Mouse (Mus musculus): ENCODE results near the gene Olfr224. TPM values are rescaled to one million over a fixed set of nuclear protein-coding genes. Genes with fewer than 3 reads are reported as not detected.

Olfr224 gene
- not detected for total RNA-seq (2021)
- long read RNA-seq, experiment 1, result 0 reads
- long read RNA-seq, experiment 2, result 0 reads

- intact Hi-C loops (cut with DNase I; ENCODE audit: low total_unique reads), result no loop called here
- peak; percentile 64 for DNase-seq
Measured at GRCm38 (mm10) chr11:58570405-58570804, at the start of gene Olfr224. TSS of gene Olfr224 (minus strand) at chr11:58570553.

GRCm38 (mm10) chr11:58618793-58619192, 48.4 kb upstream of the Olfr224 start:
- no peak for DNase-seq
- intact Hi-C loops (cut with DNase I; ENCODE audit: low total_unique reads), result no loop called here

DNA sequence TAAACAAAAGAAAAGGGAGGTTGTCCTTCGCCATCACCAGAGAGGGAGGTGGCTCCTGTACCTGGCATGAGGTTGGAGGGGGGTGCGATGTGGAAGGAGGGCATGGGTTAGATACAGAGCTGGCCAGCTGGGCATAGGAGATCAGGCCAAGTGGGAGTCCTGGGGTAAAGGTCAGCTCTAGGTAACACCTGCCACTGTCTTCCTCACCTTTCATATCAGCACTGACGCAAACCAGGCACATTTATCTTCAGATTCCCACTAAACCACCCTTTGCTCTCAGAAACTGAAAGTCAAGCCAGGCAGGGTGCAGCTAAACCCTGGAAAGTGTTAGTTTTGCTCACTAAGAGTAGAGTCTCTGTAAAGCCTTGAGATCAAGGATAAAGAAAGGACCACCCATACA, 48.0 kb upstream of the Olfr224 start:
- no peak for DNase-seq

GRCm38 (mm10) chr11:58615975-58616374, 45.6 kb upstream of the Olfr224 start, which contains the start of gene 2210407C18Rik:
TSS of gene 2210407C18Rik (minus strand) at chr11:58616075.
- intact Hi-C loops (cut with DNase I; ENCODE audit: low total_unique reads), result no loop called here
- DNase-seq, result no peak

More for the DNA sequence above, 48.0 kb upstream of the Olfr224 start:
- intact Hi-C loops (cut with DNase I; ENCODE audit: low total_unique reads), result no loop called here

DNA sequence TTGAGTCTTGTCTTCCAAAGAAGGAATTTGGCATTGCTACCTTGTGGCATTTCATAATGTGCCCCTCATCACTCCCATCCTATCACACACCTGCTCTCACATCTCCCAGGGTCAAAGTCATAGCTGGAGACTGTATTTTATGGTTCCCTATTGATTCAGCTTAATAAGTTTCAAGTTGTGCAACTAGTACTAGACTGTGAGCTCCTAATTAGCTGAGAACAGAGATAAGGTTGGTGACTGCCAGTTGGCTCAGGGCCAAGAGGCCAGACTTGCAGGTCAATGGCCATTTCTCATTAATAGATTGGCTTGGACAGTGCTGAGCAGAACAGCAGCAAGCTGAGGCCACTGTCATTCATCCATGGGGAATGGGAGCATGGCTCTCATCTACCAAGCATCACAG, 44.2 kb upstream of the Olfr224 start:
- no peak for DNase-seq
- intact Hi-C loops (cut with DNase I; ENCODE audit: low total_unique reads), result no loop called here

- no peak for DNase-seq
- intact Hi-C loops (cut with DNase I; ENCODE audit: low total_unique reads), result no loop called here
Measured at GRCm38 (mm10) chr11:58613359-58613758, 43.0 kb upstream of the Olfr224 start.

- DNase-seq, result no peak
- intact Hi-C loops (cut with DNase I; ENCODE audit: low total_unique reads), result no loop called here
Measured at GRCm38 (mm10) chr11:58607030-58607429, 36.7 kb upstream of the Olfr224 start.

GRCm38 (mm10) chr11:58606177-58606919, 36.0 kb upstream of the Olfr224 start:
- intact Hi-C loops (cut with DNase I; ENCODE audit: low total_unique reads), result no loop called here
- DNase-seq, result no peak

- DNase-seq, result no peak
- intact Hi-C loops (cut with DNase I; ENCODE audit: low total_unique reads), result no loop called here
Measured at GRCm38 (mm10) chr11:58605228-58605627, 34.9 kb upstream of the Olfr224 start.

DNA sequence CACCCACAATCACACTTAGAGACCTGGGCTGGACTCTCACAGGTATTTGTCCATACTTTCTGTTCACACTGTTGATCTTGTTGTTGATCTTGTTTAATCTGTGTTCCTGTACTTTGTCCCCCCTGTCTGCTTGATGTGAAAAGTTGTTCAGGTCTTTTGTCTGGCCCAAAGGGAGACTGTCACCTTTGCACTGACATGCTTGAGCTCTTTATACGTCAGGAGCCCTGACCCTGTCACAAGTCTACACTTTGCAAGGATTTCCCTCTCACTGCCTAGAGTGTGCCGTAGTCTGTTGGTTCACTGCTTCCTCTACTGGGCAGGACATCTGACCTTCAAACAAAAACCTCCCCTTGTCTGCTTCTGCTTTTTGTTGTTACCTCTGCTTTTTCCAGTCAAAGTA, 34.3 kb upstream of the Olfr224 start:
- no peak for DNase-seq
- intact Hi-C loops (cut with DNase I; ENCODE audit: low total_unique reads), result no loop called here

DNA sequence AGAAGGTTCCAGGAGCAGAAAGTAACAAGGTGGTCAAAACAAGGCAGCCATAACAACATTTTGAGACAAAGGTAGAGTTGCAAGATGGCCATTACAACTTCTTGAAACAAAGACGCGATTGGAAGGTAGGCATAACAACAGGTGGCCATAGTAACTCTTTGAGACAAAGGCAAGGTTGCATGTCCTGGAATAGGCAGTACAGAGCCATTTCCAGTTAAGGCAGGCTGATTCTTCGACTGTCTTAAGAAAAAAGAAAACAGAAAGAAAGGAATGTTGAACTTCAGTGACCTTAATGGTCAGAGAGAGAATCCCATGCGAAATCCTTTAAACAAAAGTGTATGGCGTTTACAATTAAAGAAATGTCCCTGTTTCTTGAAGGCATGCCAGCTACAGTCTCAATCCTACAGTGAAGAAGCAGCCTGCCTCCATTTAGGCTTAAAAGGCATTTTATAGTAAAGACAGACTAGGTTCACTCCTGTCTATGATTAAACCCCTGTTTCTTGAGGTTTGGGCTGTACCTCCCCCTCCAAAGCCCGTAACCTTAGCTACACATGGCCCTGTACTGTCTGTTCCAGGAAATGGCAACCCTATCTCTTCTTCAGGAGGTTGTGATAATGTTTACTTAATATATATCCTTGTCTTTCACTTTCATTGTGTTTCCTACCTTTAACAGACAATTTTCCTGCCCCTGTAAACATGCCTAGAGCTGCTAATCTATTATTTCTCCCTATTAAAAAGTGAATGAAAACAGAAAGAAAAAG, 32.6 kb upstream of the Olfr224 start:
- intact Hi-C loops (cut with DNase I; ENCODE audit: low total_unique reads), result no loop called here
- no peak for DNase-seq

GRCm38 (mm10) chr11:58602062-58602461, 31.7 kb upstream of the Olfr224 start:
- DNase-seq, result no peak
- intact Hi-C loops (cut with DNase I; ENCODE audit: low total_unique reads), result no loop called here

DNA sequence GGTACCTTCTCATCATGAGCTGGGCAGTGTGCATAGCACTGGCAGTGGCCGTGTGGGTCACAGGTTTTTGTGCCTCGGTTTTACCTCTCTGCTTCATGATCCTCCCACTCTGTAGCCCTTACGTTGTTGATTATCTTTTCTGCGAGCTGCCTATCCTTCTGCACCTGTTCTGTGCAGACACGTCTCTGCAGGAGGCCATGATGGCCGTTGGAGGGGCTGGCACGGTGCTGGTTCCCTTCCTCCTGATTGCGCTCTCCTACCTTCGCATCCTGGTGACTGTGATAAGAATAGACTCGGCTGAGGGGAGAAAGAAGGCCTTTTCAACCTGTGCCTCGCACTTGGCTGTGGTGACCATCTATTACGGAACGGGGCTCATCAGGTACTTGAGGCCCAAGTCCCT, 27.5 kb upstream of the Olfr224 start:
- intact Hi-C loops (cut with DNase I; ENCODE audit: low total_unique reads), result no loop called here
- DNase-seq, result no peak

DNA sequence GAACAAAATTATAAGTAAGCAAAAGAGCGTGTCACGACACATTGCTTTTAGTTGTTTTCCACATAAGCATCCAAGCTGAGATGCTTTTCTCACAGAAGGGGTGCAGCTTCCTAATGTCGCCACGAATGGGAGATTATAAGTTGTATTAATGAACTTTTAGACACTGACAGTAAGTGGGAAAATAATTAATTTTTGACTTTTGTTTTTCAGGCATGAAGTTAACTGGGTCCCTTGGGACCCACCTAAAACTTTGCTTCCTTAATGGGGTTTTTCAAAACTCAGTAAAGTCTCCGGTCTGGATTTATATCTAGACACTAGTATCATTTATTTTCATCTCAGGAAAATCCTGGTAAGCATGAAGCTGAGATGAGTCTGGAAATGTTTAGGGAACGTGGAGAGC, 24.5 kb upstream of the Olfr224 start, which contains the start of gene Olfr324:
Olfr324 (plus strand) TSS at position 301 of the 400 bp plus-strand sequence.
- intact Hi-C loops (cut with DNase I; ENCODE audit: low total_unique reads), result no loop called here
- no peak for DNase-seq

DNA sequence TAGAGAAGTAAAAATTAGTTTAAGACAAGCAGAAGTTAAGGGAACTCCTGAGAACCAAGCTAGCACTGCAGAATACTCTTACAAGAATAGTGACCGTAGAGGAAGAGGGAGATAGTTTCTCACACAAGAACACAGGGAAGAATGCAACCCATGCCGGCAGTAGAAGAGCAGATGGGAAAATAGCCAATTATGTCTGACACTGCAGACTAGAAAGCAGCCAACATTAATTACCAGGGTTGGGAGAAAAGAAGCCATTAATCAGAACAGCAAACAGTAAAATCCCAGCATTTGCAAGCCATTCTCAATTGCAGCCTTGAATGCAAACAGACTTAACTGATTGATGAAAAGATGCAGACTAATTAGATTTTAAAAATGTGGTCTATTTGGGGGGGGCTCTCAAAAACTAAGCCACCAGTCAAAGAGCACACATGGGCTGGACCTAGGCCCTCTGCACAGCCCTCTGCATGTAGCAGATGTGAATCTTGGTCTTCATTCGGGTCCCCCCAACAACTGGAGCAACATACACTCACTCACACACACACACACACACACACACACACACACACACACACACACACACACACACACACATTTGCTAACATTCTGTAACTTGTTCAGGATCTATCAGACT, 18.4 kb upstream of the Olfr224 start:
- intact Hi-C loops (cut with DNase I; ENCODE audit: low total_unique reads), result loop anchor here (5.0 kb wide), 1 partner anchor 186 kb away; no protein-coding TSS in a partner anchor

DNA sequence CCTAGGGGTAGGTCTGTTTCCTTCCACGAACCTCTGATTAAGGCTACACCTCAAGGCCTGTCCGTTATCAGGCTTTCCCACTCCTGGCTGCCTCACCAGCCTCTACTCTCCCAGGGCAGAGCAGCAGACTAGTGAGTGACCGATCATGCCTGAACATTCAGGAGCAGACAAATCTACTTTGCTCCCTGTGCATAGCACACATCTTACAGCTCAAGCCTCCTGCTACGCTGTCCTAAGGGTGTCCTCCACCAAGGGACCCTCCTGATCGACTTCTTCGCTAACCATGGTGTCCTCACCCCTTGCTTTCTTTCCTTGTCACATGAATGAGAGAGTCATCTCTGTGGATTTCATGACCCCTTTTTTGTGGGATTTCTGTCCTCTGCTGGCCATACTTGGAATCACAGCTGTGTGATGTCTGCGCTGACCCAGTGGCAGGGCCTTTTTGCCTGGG, 17.6 kb upstream of the Olfr224 start:
- intact Hi-C loops (cut with DNase I; ENCODE audit: low total_unique reads), result loop anchor here (5.0 kb wide), 1 partner anchor 186 kb away; no protein-coding TSS in a partner anchor
- peak; percentile 38 for DNase-seq

More for the DNA sequence above, 18.4 kb upstream of the Olfr224 start:
- DNase-seq, result no peak

GRCm38 (mm10) chr11:58578636-58579035, 8.3 kb upstream of the Olfr224 start:
- intact Hi-C loops (cut with DNase I; ENCODE audit: low total_unique reads), result no loop called here
- no peak for DNase-seq

DNA sequence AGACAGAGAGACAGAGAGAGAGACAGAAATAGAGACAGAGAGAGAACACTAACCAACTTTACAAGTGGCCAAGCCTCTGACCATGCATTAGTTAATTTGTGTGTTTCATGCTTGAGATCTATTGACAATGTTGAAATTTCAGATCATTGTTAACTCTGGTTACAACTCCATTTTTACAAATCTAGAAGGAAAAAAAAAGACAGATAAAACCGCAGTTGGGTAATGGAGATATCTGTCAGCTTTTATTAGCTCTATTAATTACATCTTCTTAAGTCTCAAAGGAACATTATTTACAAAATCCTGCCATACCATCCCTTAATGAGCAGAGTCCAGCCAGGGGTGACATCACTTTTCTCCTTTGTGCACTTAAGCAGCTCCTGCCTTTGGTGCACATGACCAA, 7.1 kb upstream of the Olfr224 start, which contains the start of gene Olfr325:
Olfr325 (plus strand) TSS at position 301 of the 400 bp plus-strand sequence.
- intact Hi-C loops (cut with DNase I; ENCODE audit: low total_unique reads), result no loop called here
- DNase-seq, result no peak

- no peak for DNase-seq
- intact Hi-C loops (cut with DNase I; ENCODE audit: low total_unique reads), result no loop called here
Measured at GRCm38 (mm10) chr11:58555536-58555935, 14.8 kb downstream of the Olfr224 start, which contains the start of gene Olfr328. TSS of gene Olfr328 (minus strand) at chr11:58555636.

GRCm38 (mm10) chr11:58546322-58546721, 24.0 kb downstream of the Olfr224 start, which contains the start of gene Olfr329-ps:
TSS of gene Olfr329-ps (minus strand) at chr11:58546422.
- no peak for DNase-seq
- intact Hi-C loops (cut with DNase I; ENCODE audit: low total_unique reads), result no loop called here

All from gastrocnemius, postnatal 14 days (tissue).